Mouse (Mus musculus) heart, embryonic 15.5 days (tissue): Measurements from ENCODE around the gene Atrip. TPM values are rescaled to one million over a fixed set of nuclear protein-coding genes. Genes with fewer than 3 reads are reported as not detected.

Source experiments
- ATAC-seq: fragments of 200-750 bp; cut with Nextera tagmentation; replicated peaks from 2 replicates; pipeline ENCODE4 v1.8.0; 2017; ENCODE audit warnings: low read depth, moderate TSS enrichment; ENCODE audit not compliant: insufficient number of reproducible peaks, insufficient read depth, low FRiP score
- H3K27ac ChIP-seq: fragments of 300-500 bp; sonication (generic); 2 replicates; pipeline ENCODE4 v1.5.1; 2015; ENCODE audit warnings: mild to moderate bottlenecking, inconsistent platforms
- H3K27me3 ChIP-seq: fragments of 300-500 bp; sonication (generic); 2 replicates; pipeline ENCODE4 v1.6.1; 2015; ENCODE audit warnings: inconsistent platforms
- H3K36me3 ChIP-seq: fragments of 300-500 bp; sonication (generic); 2 replicates; pipeline ENCODE4 v1.6.1; 2015; ENCODE audit warnings: mild to moderate bottlenecking, inconsistent platforms
- H3K4me1 ChIP-seq: fragments of 300-500 bp; sonication (generic); replicated peaks from 2 replicates; pipeline ENCODE4 v1.6.1; 2015; ENCODE audit warnings: inconsistent platforms
- H3K4me2 ChIP-seq: fragments of 300-500 bp; sonication (generic); 2 replicates; pipeline ENCODE4 v1.6.1; 2015; ENCODE audit warnings: inconsistent platforms, mild to moderate bottlenecking, moderate library complexity
- H3K4me3 ChIP-seq: fragments of 300-500 bp; sonication (generic); 2 replicates; pipeline ENCODE4 v1.5.1; 2015; ENCODE audit warnings: mild to moderate bottlenecking, inconsistent platforms
- H3K9ac ChIP-seq: fragments of 300-500 bp; sonication (generic); 2 replicates; pipeline ENCODE4 v1.6.1; 2015; ENCODE audit warnings: mild to moderate bottlenecking, inconsistent platforms
- H3K9me3 ChIP-seq: fragments of 300-500 bp; sonication (generic); replicated peaks from 2 replicates; pipeline ENCODE4 v1.6.1; 2016; ENCODE audit warnings: inconsistent platforms
- WGBS: fragments of 180-500 bp; shearing (Covaris S2); methylation state at CpG from one replicate; pipeline ENCODE4 v1.1.7; 2015; ENCODE audit warnings: mixed read lengths; 5-methylcytosine and 5-hydroxymethylcytosine counted together
- polyA plus RNA-seq: library from polyadenylated mRNA; unstranded; fragments of >200 nt; fragmentation: Nextera tagmentation; extraction: Ambion mirVana; gene quantifications from 2 replicates; pipeline ENCODE4 v1.2.1, GENCODE M21; 2015

The Atrip gene
- polyA plus RNA-seq, 1 experiment from 2014 or later, result 15.9 TPM

GRCm38 (mm10) chr9:109056916-109057315 lies 17.0 kb downstream of the Atrip start:
- no peak overlapping the region for H3K4me2 ChIP-seq
- ATAC-seq, result no peak
- no peak overlapping the region for H3K27ac ChIP-seq
- H3K9me3 ChIP-seq, result no peaks in the 10 kb centered on the region
- H3K9ac ChIP-seq, result no peak overlapping the region
- H3K36me3 ChIP-seq, result peaks cover 16% of the 10 kb centered on the region
- H3K4me1 ChIP-seq, result peaks cover 36% of the 10 kb centered on the region
- WGBS, result 83% methylated on average over 4 of the region's 4 CpGs
- H3K27me3 ChIP-seq, result no peaks in the 10 kb centered on the region
- no peak overlapping the region for H3K4me3 ChIP-seq

GRCm38 (mm10) chr9:109056081-109056690 lies 17.7 kb downstream of the Atrip start:
- H3K4me3 ChIP-seq, result no peak overlapping the region
- no peaks in the 10 kb centered on the region for H3K9me3 ChIP-seq
- peaks cover 16% of the 10 kb centered on the region for H3K36me3 ChIP-seq
- 90% methylated on average over 17 of the region's 17 CpGs for WGBS
- no peak overlapping the region for H3K4me2 ChIP-seq
- peaks cover 36% of the 10 kb centered on the region for H3K4me1 ChIP-seq
- no peak for ATAC-seq
- H3K27me3 ChIP-seq, result no peaks in the 10 kb centered on the region
- H3K9ac ChIP-seq, result no peak overlapping the region
- H3K27ac ChIP-seq, result no peak overlapping the region

GRCm38 (mm10) chr9:109055271-109056030 lies 18.5 kb downstream of the Atrip start:
- peak overlapping the region; percentile 36 for H3K9ac ChIP-seq
- H3K27ac ChIP-seq, result peak overlapping the region; percentile 79
- H3K4me1 ChIP-seq, result peaks cover 36% of the 10 kb centered on the region
- peaks cover 16% of the 10 kb centered on the region for H3K36me3 ChIP-seq
- peak overlapping the region; percentile 57 for H3K4me2 ChIP-seq
- H3K27me3 ChIP-seq, result no peaks in the 10 kb centered on the region
- ATAC-seq, result no peak
- peak overlapping the region; percentile 41 for H3K4me3 ChIP-seq
- 90% methylated on average over 12 of the region's 12 CpGs for WGBS
- H3K9me3 ChIP-seq, result no peaks in the 10 kb centered on the region

GRCm38 (mm10) chr9:109054712-109055111 lies 19.2 kb downstream of the Atrip start:
- Histone ChIP-seq H3K4me1 (peaks cover 34% of the 10 kb centered on the region), H3K27ac (peak overlapping the region; percentile 79), H3K4me2 (peak overlapping the region; percentile 57), H3K9me3 (no peaks in the 10 kb centered on the region), H3K4me3 (peak overlapping the region; percentile 41), H3K36me3 (peaks cover 16% of the 10 kb centered on the region), H3K27me3 (no peaks in the 10 kb centered on the region), H3K9ac (peak overlapping the region; percentile 36; the same call in 1 of the 2 replicates)
- peak; percentile 78 for ATAC-seq
- 10% methylated on average over 7 of the region's 7 CpGs for WGBS

- Histone ChIP-seq H3K4me3 (no peak overlapping the region), H3K4me2 (no peak overlapping the region), H3K9me3 (no peaks in the 10 kb centered on the region), H3K36me3 (peaks cover 16% of the 10 kb centered on the region), H3K27me3 (no peaks in the 10 kb centered on the region), H3K9ac (no peak overlapping the region), H3K27ac (peak overlapping the region; percentile 79), H3K4me1 (peaks cover 26% of the 10 kb centered on the region)
- 73% methylated on average over 6 of the region's 6 CpGs for WGBS
- no peak for ATAC-seq
Measured at GRCm38 (mm10) chr9:109053851-109054250, 20.1 kb downstream of the Atrip start.

GRCm38 (mm10) chr9:109053366-109053765 lies 20.6 kb downstream of the Atrip start:
- no peak overlapping the region for H3K4me2 ChIP-seq
- peaks cover 14% of the 10 kb centered on the region for H3K36me3 ChIP-seq
- no peak overlapping the region for H3K27ac ChIP-seq
- peaks cover 21% of the 10 kb centered on the region for H3K4me1 ChIP-seq
- no peaks in the 10 kb centered on the region for H3K27me3 ChIP-seq
- no peak for ATAC-seq
- 75% methylated on average over 3 of the region's 3 CpGs for WGBS
- no peak overlapping the region for H3K4me3 ChIP-seq
- no peak overlapping the region for H3K9ac ChIP-seq
- H3K9me3 ChIP-seq, result no peaks in the 10 kb centered on the region

GRCm38 (mm10) chr9:109052490-109053260 lies 21.2 kb downstream of the Atrip start:
- H3K9ac ChIP-seq, result no peak overlapping the region
- H3K9me3 ChIP-seq, result no peaks in the 10 kb centered on the region
- WGBS, result 87% methylated on average over 9 of the region's 9 CpGs
- H3K4me1 ChIP-seq, result peaks cover 15% of the 10 kb centered on the region
- H3K27me3 ChIP-seq, result no peaks in the 10 kb centered on the region
- H3K27ac ChIP-seq, result no peak overlapping the region
- no peak overlapping the region for H3K4me2 ChIP-seq
- peaks cover 7% of the 10 kb centered on the region; the same call in 1 of the 2 replicates for H3K36me3 ChIP-seq
- H3K4me3 ChIP-seq, result no peak overlapping the region
- ATAC-seq, result no peak

- Histone ChIP-seq H3K9me3 (no peaks in the 10 kb centered on the region), H3K27ac (no peak overlapping the region), H3K27me3 (no peaks in the 10 kb centered on the region), H3K9ac (no peak overlapping the region), H3K36me3 (no peaks in the 10 kb centered on the region), H3K4me2 (no peak overlapping the region), H3K4me1 (peaks cover 14% of the 10 kb centered on the region), H3K4me3 (no peak overlapping the region)
- 86% methylated on average over 10 of the region's 10 CpGs for WGBS
- ATAC-seq, result no peak
Measured at GRCm38 (mm10) chr9:109051651-109052489, 22.1 kb downstream of the Atrip start.

GRCm38 (mm10) chr9:109051011-109051501 lies 22.9 kb downstream of the Atrip start:
- no peaks in the 10 kb centered on the region for H3K27me3 ChIP-seq
- no peaks in the 10 kb centered on the region for H3K36me3 ChIP-seq
- 84% methylated on average over 13 of the region's 13 CpGs for WGBS
- no peak overlapping the region for H3K27ac ChIP-seq
- no peak overlapping the region for H3K4me2 ChIP-seq
- no peaks in the 10 kb centered on the region for H3K9me3 ChIP-seq
- no peak for ATAC-seq
- no peak overlapping the region; the same call in 1 of the 2 replicates for H3K4me3 ChIP-seq
- no peak overlapping the region for H3K9ac ChIP-seq
- H3K4me1 ChIP-seq, result peaks cover 14% of the 10 kb centered on the region

- H3K36me3 ChIP-seq, result no peaks in the 10 kb centered on the region
- H3K9ac ChIP-seq, result no peak overlapping the region
- peaks cover 14% of the 10 kb centered on the region for H3K4me1 ChIP-seq
- no peak for ATAC-seq
- no peak overlapping the region for H3K27ac ChIP-seq
- H3K4me3 ChIP-seq, result no peak overlapping the region
- no peaks in the 10 kb centered on the region for H3K27me3 ChIP-seq
- 64% methylated on average over 3 of the region's 3 CpGs for WGBS
- H3K4me2 ChIP-seq, result no peak overlapping the region
- H3K9me3 ChIP-seq, result no peaks in the 10 kb centered on the region
Measured at GRCm38 (mm10) chr9:109050674-109050997, 23.3 kb downstream of the Atrip start.
